Mouse (Mus musculus) midbrain, postnatal 0 days (tissue): Measurements from ENCODE around the gene Dbn1. TPM values are rescaled to one million over a fixed set of nuclear protein-coding genes. Genes with fewer than 3 reads are reported as not detected.
A peak's percentile ranks its signal among the peaks of the same experiment; 100 is the strongest.

Source experiments
- ATAC-seq: fragments of 200-750 bp; cut with Nextera tagmentation; 2 replicates; pipeline ENCODE4 v1.8.0; 2017; ENCODE audit warnings: moderate number of reproducible peaks, mild to moderate bottlenecking, moderate TSS enrichment, moderate library complexity; ENCODE audit not compliant: low FRiP score
- DNase-seq: peaks from one replicate; pipeline ENCODE4 v3.0.0-alpha.2; 2015; ENCODE audit warnings: low spot score
- H3K27ac ChIP-seq: fragments of 300-500 bp; sonication (generic); 2 replicates; pipeline ENCODE4 v1.5.1; 2014; ENCODE audit warnings: low read depth, mild to moderate bottlenecking, low read length, mixed read lengths
- H3K27me3 ChIP-seq: fragments of 300-500 bp; sonication (generic); 2 replicates; pipeline ENCODE4 v1.6.1; 2014; ENCODE audit warnings: low read length, control low read depth, mixed read lengths; ENCODE audit not compliant: insufficient read depth
- H3K36me3 ChIP-seq: fragments of 300-500 bp; sonication (generic); 2 replicates; pipeline ENCODE4 v1.6.1; 2014; ENCODE audit warnings: low read length, control low read depth, mixed read lengths; ENCODE audit not compliant: insufficient read depth
- H3K4me1 ChIP-seq: fragments of 300-500 bp; sonication (generic); 2 replicates; pipeline ENCODE4 v1.6.1; 2014; ENCODE audit warnings: mild to moderate bottlenecking, control low read depth, antibody characterized with exemption, low read length, mixed read lengths; ENCODE audit not compliant: insufficient read depth
- H3K4me2 ChIP-seq: fragments of 300-500 bp; sonication (generic); 2 replicates; pipeline ENCODE4 v1.6.1; 2014; ENCODE audit warnings: low read depth, mild to moderate bottlenecking, low read length, mixed read lengths; ENCODE audit not compliant: poor library complexity, severe bottlenecking
- H3K4me3 ChIP-seq: fragments of 300-500 bp; sonication (generic); 2 replicates; pipeline ENCODE4 v1.5.1; 2014; ENCODE audit warnings: low read depth, mild to moderate bottlenecking, low read length, moderate library complexity
- H3K9ac ChIP-seq: fragments of 300-500 bp; sonication (generic); replicated peaks from 2 replicates; pipeline ENCODE4 v1.6.1; 2014; ENCODE audit warnings: mild to moderate bottlenecking, low read length, moderate library complexity, mixed read lengths; ENCODE audit not compliant: poor library complexity, severe bottlenecking
- H3K9me3 ChIP-seq: fragments of 300-500 bp; sonication (generic); 2 replicates; pipeline ENCODE4 v1.6.1; 2016; ENCODE audit warnings: low read length, control low read depth
- CTCF ChIP-seq: IDR thresholded peaks from 2 replicates; pipeline ENCODE4 v1.5.1; 2016; ENCODE audit warnings: antibody characterized with exemption, mild to moderate bottlenecking
- WGBS: fragments of 180-500 bp; shearing (Covaris S2); extraction: QIAGEN DNeasy Blood & Tissue Kit; methylation state at CpG from one replicate; pipeline ENCODE4 v1.1.7; 2014; 5-methylcytosine and 5-hydroxymethylcytosine counted together
- polyA plus RNA-seq: library from polyadenylated mRNA; unstranded; fragments of >200 nt; fragmentation: Nextera tagmentation; extraction: Ambion mirVana; gene quantifications from 2 replicates; pipeline ENCODE4 v1.2.1, GENCODE M21; 2015
- total RNA-seq: library from RNA; depleted of rRNA; stranded (reverse); fragments of >200 nt; gene quantifications from 2 replicates; pipeline ENCODE4 v1.2.3, GENCODE M21; 2014

Dbn1 gene
- total and polyA plus RNA-seq, 2 experiments from 2014 or later: 484 to 510 TPM

DNA sequence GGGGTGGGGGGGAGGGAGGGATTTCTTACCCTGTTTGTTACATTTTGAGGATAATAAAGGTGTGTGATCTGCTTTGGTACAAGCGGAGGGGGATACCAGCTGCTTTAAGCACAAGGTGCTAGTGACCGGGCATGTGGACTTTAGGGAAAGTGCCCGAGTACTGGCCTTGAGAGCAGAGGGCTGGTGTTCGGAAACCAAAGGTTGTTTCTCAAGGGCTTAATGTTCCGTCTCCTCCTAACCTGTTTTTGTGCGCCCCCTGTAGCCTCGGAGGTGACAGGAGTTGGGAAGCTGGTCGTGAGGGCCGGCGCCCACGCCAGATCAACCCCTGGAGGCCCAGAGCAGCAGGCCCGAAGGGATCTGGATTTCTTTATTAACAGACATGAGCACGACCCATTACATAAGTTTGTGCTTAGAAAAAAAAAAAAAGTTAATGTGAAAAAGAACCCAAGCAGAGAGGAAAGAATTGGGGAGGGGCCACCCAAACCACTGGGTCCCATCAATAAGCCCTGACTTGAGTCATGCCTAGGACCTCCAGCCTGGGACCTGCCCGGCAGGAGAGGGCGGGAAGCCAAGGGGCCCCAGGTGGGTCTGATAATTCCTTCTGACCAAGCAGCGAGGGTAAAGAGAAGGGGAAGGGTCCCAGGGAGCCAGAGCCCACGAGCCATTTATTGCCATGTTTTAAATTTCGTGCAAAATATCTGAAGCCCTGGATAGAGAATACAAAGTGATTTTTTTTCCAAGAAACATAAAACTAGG, 14.7 kb downstream of the Dbn1 start:
- peak; percentile 59 for TF ChIP-seq CTCF
- ATAC-seq: no peak
- Histone ChIP-seq H3K9ac (peak overlapping the region; percentile 77; the same call in 1 of the 2 replicates), H3K4me1 (peaks cover 10% of the 10 kb centered on the region; the same call in 1 of the 2 replicates), H3K4me2 (peak overlapping the region; percentile 98), H3K9me3 (no peaks in the 10 kb centered on the region), H3K36me3 (peaks cover 29% of the 10 kb centered on the region), H3K4me3 (peak overlapping the region; percentile 49), H3K27me3 (no peaks in the 10 kb centered on the region), H3K27ac (peak overlapping the region; percentile 91)
- 25% methylated on average over 18 of the region's 18 CpGs for WGBS
- DNase-seq: no peak

DNA sequence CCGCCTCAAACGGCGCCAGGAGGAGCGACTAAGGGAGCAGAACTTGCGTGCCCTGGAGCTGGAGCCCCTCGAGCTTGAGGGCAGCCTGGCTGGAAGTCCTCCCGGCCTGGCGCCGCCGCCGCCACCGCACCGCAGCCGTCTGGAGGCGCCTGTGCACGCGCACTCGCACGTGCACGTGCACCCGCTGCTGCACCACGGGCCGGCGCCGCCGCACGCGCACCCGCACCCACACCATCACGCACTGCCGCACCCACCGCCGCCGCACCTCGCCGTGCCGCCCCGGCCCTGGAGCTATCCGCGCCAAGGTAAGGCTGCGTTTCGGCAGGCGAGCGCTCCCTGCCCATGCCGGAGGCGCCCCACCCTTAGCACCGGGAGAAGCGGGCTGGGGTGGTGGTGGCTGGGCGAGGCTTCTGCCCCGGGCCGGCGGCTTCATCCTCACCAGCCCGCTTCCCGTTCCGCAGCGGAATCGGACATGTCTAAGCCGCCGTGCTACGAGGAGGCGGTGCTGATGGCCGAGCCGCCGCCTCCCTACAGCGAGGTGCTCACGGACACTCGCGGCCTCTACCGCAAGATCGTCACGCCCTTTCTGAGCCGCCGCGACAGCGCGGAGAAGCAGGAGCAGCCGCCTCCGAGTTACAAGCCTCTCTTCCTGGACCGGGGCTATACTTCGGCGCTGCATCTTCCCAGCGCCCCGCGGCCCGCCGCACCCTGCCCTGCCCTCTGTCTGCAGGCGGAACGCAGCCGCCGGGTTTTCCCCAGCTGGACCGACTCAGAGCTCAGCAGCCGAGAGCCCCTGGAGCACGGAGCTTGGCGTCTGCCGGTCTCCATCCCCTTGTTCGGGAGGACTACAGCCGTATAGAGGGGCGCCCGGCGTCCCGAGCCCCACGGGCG, 15.5 kb downstream of the Dbn1 start:
- Histone ChIP-seq H3K9ac (peak overlapping the region; percentile 77), H3K4me1 (peaks cover 10% of the 10 kb centered on the region; the same call in 1 of the 2 replicates), H3K27ac (peak overlapping the region; percentile 91), H3K36me3 (peaks cover 27% of the 10 kb centered on the region), H3K4me2 (peak overlapping the region; percentile 98), H3K27me3 (no peaks in the 10 kb centered on the region), H3K4me3 (peak overlapping the region; percentile 49), H3K9me3 (no peaks in the 10 kb centered on the region)
- TF ChIP-seq CTCF: peak; percentile 19; the same call in 1 of the 2 replicates
- ATAC-seq: peak; percentile 49
- peak; percentile 72 for DNase-seq
- 1% methylated on average over 90 of the region's 103 CpGs for WGBS

DNA sequence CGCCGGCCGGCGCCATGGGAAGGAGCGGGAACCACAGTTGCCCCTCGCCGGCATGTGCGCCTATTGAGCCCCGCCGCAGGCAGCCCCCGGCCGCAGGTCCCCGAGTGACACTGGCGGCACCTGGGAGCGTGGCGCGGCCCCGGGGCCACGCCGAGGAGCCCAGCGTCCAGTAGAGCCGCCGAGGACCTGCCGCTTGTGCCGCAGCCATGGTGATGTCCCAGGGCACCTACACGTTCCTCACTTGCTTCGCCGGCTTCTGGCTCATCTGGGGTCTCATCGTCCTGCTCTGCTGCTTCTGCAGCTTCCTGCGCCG, 16.1 kb downstream of the Dbn1 start:
- no peak for TF ChIP-seq CTCF
- WGBS: 2% methylated on average over 28 of the region's 31 CpGs
- Histone ChIP-seq H3K4me1 (peaks cover 10% of the 10 kb centered on the region; the same call in 1 of the 2 replicates), H3K4me3 (peak overlapping the region; percentile 49), H3K9ac (peak overlapping the region; percentile 77), H3K27me3 (no peaks in the 10 kb centered on the region), H3K27ac (peak overlapping the region; percentile 91), H3K4me2 (peak overlapping the region; percentile 98), H3K9me3 (no peaks in the 10 kb centered on the region), H3K36me3 (peaks cover 21% of the 10 kb centered on the region)
- DNase-seq: no peak
- peak; percentile 25 for ATAC-seq

DNA sequence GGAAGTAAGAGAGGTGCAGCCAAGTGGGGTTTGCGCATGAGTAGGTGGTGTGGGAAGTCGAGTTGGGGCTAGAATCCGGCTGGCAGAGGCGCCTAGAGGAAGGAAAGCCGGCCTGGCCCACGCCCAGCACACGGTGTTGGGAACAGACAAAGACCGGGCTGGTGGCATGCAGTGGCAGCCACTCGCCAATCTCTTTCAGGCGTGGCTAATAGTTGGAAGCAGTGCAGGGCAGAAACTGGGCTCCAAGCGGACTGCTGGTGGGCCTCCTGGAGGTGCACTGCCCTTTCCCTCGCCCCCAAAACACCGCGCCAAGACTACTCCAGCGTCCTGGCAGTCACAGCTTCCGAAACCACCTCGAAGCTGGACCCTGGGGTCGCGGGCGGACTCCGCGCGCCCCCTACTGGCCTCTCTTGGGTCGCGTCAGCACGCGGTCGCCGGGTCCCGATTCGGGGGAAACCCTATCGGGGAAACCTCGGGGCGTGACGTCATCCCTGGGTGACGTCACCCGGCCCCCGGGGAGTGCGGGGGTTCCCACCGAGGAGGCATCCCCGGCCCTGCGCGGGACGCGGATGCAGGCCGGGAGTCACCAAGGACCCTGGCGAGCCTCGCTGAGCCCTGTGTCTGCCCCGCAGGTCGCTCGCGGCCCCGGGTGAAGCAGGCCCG, 16.6 kb downstream of the Dbn1 start:
- Histone ChIP-seq H3K4me2 (peak overlapping the region; percentile 98), H3K4me3 (peak overlapping the region; percentile 49), H3K27me3 (no peaks in the 10 kb centered on the region), H3K4me1 (peaks cover 10% of the 10 kb centered on the region; the same call in 1 of the 2 replicates), H3K36me3 (peaks cover 18% of the 10 kb centered on the region), H3K9me3 (no peaks in the 10 kb centered on the region), H3K27ac (peak overlapping the region; percentile 91), H3K9ac (peak overlapping the region; percentile 77)
- peak; percentile 59 for ATAC-seq
- peak; percentile 90 for DNase-seq
- under 1% methylated on average over 53 of the region's 54 CpGs for WGBS
- TF ChIP-seq CTCF: peak; percentile 93

DNA sequence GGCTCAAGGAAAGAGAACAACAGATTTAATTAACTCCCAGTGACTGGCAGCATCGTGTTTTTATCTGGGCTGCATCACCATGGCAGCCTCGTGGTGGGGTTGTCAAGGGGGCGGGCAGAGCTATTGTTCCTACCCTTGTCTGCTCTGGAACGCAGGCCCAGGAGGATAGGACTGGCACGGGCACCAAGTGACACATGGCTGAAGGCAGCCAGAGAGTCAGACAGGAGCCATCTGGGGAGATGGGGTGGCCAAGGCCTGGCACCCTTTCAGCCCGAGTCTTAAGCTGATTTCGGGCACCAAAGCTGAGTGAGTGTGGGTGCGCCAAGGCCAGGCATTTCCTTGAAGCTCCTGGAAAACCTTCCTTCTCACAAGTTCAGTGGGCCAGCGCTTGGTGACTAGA, 17.5 kb downstream of the Dbn1 start:
- WGBS: 22% methylated on average over 9 of the region's 9 CpGs
- DNase-seq: peak; percentile 84
- Histone ChIP-seq H3K9ac (peak overlapping the region; percentile 29; the same call in 1 of the 2 replicates), H3K36me3 (peaks cover 9% of the 10 kb centered on the region), H3K9me3 (no peaks in the 10 kb centered on the region), H3K4me3 (no peak overlapping the region), H3K4me1 (peaks cover 18% of the 10 kb centered on the region; the same call in 1 of the 2 replicates), H3K27ac (peak overlapping the region; percentile 65), H3K27me3 (no peaks in the 10 kb centered on the region), H3K4me2 (peak overlapping the region; percentile 98; the same call in 1 of the 2 replicates)
- TF ChIP-seq CTCF: no peak
- peak; percentile 17; the same call in 1 of the 2 replicates for ATAC-seq
